8 mouse cellular contexts compared by ENCODE assay signal in the genomic region with DNA sequence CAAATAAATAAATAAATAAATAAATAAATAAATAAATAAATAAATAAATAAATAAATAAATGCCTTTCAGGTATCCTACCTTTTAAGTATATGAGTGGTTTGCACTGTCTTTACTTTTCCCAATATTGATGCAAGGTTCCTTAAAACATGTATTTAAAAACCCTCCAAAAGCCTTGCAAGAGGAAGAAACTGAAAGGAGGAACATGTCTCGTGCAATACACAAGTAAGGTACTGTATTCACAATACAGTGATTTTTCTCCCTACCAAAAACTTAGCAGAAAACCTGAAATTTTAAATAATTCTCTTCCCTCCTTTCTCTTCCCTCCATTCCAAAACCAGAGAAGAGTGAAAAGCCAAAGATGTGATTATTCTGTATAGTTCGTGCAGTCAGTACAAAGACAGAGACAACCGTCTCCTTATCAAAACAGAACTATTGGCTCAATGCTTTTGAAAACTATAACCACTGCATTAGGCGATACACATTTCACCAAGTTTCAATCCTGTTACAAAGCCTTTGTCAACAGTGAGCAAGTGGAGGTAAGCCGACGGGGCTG. TPM values are rescaled to one million over a fixed set of nuclear protein-coding genes. Genes with fewer than 3 reads are reported as not detected.
A peak's percentile ranks its signal among the peaks of the same experiment; 100 is the strongest.
DNase-seq lines count a peak whose midpoint lies in the region; ATAC-seq lines count a peak whose summit lies in the region.

No protein-coding gene starts in this region.

- no peaks in the 10 kb centered on the region for H3K9me3 ChIP-seq in erythroblast, embryonic 14.5 days (ENCODE audit: control insufficient read depth, low read length)
- no peaks in the 10 kb centered on the region for H3K9me3 ChIP-seq in embryonic facial prominence, embryonic 15.5 days (replicated peaks)
- no peaks in the 10 kb centered on the region for H3K9me3 ChIP-seq in liver, embryonic 13.5 days (replicated peaks)

- peak overlapping the region; percentile 81; the same call in 1 of the 2 replicates for H3K27ac ChIP-seq in embryonic facial prominence, embryonic 15.5 days (replicated peaks)
- H3K27ac ChIP-seq in liver, embryonic 13.5 days = peak overlapping the region; percentile 91

- H3K36me3 ChIP-seq in erythroblast, embryonic 14.5 days (ENCODE audit: control insufficient read depth) = no peaks in the 10 kb centered on the region; the same call in 1 of the 2 replicates
- H3K36me3 ChIP-seq in embryonic facial prominence, embryonic 15.5 days = no peaks in the 10 kb centered on the region
- H3K36me3 ChIP-seq in liver, embryonic 13.5 days = no peaks in the 10 kb centered on the region

- peaks cover 38% of the 10 kb centered on the region for H3K4me1 ChIP-seq in erythroblast, embryonic 14.5 days (ENCODE audit: control insufficient read depth)
- H3K4me1 ChIP-seq in embryonic facial prominence, embryonic 15.5 days = peaks cover 5% of the 10 kb centered on the region
- peaks cover 34% of the 10 kb centered on the region for H3K4me1 ChIP-seq in liver, embryonic 13.5 days (replicated peaks)

- peak overlapping the region; percentile 89 for H3K4me3 ChIP-seq in erythroblast, embryonic 14.5 days (replicated peaks)
- peak overlapping the region; percentile 92 for H3K4me3 ChIP-seq in embryonic facial prominence, embryonic 15.5 days (replicated peaks)
- H3K4me3 ChIP-seq in liver, embryonic 13.5 days (replicated peaks) = peak overlapping the region; percentile 99

- H3K9ac ChIP-seq in embryonic facial prominence, embryonic 15.5 days = peak overlapping the region; percentile 74
- H3K9ac ChIP-seq in liver, embryonic 13.5 days = peak overlapping the region; percentile 97

- ATAC-seq in erythroblast, adult 5-6 weeks (replicated peaks; ENCODE audit: low FRiP score, poor library complexity, severe bottlenecking) = no peak
- no peak for ATAC-seq in embryonic facial prominence, embryonic 15.5 days (ENCODE audit: insufficient number of reproducible peaks, low FRiP score, low TSS enrichment, low read depth)
- ATAC-seq in liver, embryonic 13.5 days (ENCODE audit: low read depth) = no peak
- ATAC-seq in erythroid progenitor cell, adult 5-6 weeks (replicated peaks; ENCODE audit: low FRiP score, poor library complexity, severe bottlenecking) = no peak

- DNase-seq in 416B (ENCODE audit: low read depth) = peak; percentile 57
- no peak for DNase-seq in liver, embryonic 13.5 days
- DNase-seq in embryo, embryonic 9.5 days (ENCODE audit: extremely low spot score) = no peak
- no peak for DNase-seq in adrenal gland, adult 2 months

- WGBS in embryonic facial prominence, embryonic 15.5 days = 5% methylated on average over 6 of the region's 6 CpGs
- 2% methylated on average over 6 of the region's 6 CpGs for WGBS in liver, embryonic 13.5 days (ENCODE audit: insufficient replicate concordance)

- no peaks in the 10 kb centered on the region for H3K27me3 ChIP-seq in erythroblast, embryonic 14.5 days (ENCODE audit: control insufficient read depth)
- no peaks in the 10 kb centered on the region for H3K27me3 ChIP-seq in embryonic facial prominence, embryonic 15.5 days
- no peaks in the 10 kb centered on the region for H3K27me3 ChIP-seq in liver, embryonic 13.5 days

- H3K4me2 ChIP-seq in embryonic facial prominence, embryonic 15.5 days (replicated peaks) = peak overlapping the region; percentile 85
- H3K4me2 ChIP-seq in liver, embryonic 13.5 days = peak overlapping the region; percentile 77

RNA-seq across cellular contexts. Expression of gene Xpr1, which starts 1.0 kb away (rescaled TPM):
- 0.12 and 0.19 TPM in 2 replicates for polyA plus RNA-seq in erythroblast, embryonic 14.5 days (2012)
- total RNA-seq in erythroblast, adult 5-6 weeks (2015; ENCODE audit: low replicate concordance) = 14.4 and 24.2 TPM in 2 replicates
- total RNA-seq in erythroblast, adult 5-6 weeks (2017; ENCODE audit: low replicate concordance) = 10.3 and 10.6 TPM in 2 replicates
- 7.3 and 7.4 TPM in 2 replicates for polyA plus RNA-seq in embryonic facial prominence, embryonic 15.5 days (2015; fragmentation: Nextera tagmentation; extraction: Ambion mirVana)
- 4.3 and 4.5 TPM in 2 replicates for polyA plus RNA-seq in liver, embryonic 13.5 days (2015; fragmentation: Nextera tagmentation; extraction: Ambion mirVana)
- 10 to 100 TPM; 36.4 to 46.6 TPM for total RNA-seq in adrenal gland, adult 2 months (2021)
- polyA plus RNA-seq in adrenal gland, adult 2 months (2012; rRNA removed) = 5.1 and 7.5 TPM in 2 replicates
- 31.0 and 38.1 TPM in 2 replicates for total RNA-seq in erythroid progenitor cell, adult 5-6 weeks (2015; ENCODE audit: low replicate concordance)
- 15.9 and 28.3 TPM in 2 replicates for total RNA-seq in erythroid progenitor cell, adult 5-6 weeks (2017; ENCODE audit: low replicate concordance)
